Comparison of ENCODE assay signal across 10 mouse cellular contexts in genomic region chr2:165043090-165043636, GRCm38 (mm10). TPM values are rescaled to one million over a fixed set of nuclear protein-coding genes. Genes with fewer than 3 reads are reported as not detected.
DNase-seq lines count a peak whose midpoint lies in the region; ATAC-seq and TF ChIP-seq lines count a peak whose summit lies in the region.
"Had no signal": no experiment of that assay in that cellular context is flagged by ENCODE, and none has a peak within 500 bp of the region (broad histone marks: within the 10 kb centered on the region; RNA-seq: fewer than 3 reads in every experiment).

No protein-coding gene starts in this region.

- TF ChIP-seq POLR2A in heart, adult 2 months (IDR thresholded peaks at IDR 0.05; ENCODE audit: insufficient read depth, low read depth, low read length) = no peak

- no peaks in the 10 kb centered on the region for H3K9me3 ChIP-seq in heart, embryonic 13.5 days
- no peaks in the 10 kb centered on the region for H3K9me3 ChIP-seq in hindbrain, embryonic 15.5 days
- H3K9me3 ChIP-seq: limb, embryonic 15.5 days had no signal

- peak overlapping the region; percentile 37 for H3K4me2 ChIP-seq in heart, embryonic 13.5 days
- H3K4me2 ChIP-seq in hindbrain, embryonic 15.5 days = peak overlapping the region; percentile 48
- H3K4me2 ChIP-seq: limb, embryonic 15.5 days had no signal

- no peak overlapping the region for H3K27ac ChIP-seq in heart, embryonic 13.5 days (replicated peaks)
- no peak overlapping the region for H3K27ac ChIP-seq in heart, adult 2 months
- peak overlapping the region; percentile 76 for H3K27ac ChIP-seq in hindbrain, embryonic 15.5 days (replicated peaks)
- H3K27ac ChIP-seq: limb, embryonic 15.5 days had no signal

- no peak for TF ChIP-seq EP300 in heart, adult 2 months (IDR thresholded peaks at IDR 0.05; ENCODE audit: insufficient read depth, low read depth, low read length)

- H3K27me3 ChIP-seq in heart, embryonic 13.5 days (replicated peaks) = peaks cover 12% of the 10 kb centered on the region; the same call in 1 of the 2 replicates
- no peaks in the 10 kb centered on the region; the same call in none of the 2 replicates for H3K27me3 ChIP-seq in heart, adult 2 months (ENCODE audit: control insufficient read depth, insufficient read depth, low read length)
- no peaks in the 10 kb centered on the region for H3K27me3 ChIP-seq in hindbrain, embryonic 15.5 days

- intact Hi-C loops in heart, adult 2 months (cut with DNase I) = no loop called here

- H3K9ac ChIP-seq in heart, embryonic 13.5 days = no peak overlapping the region
- no peak overlapping the region for H3K9ac ChIP-seq in heart, adult 2 months (ENCODE audit: low read depth, low read length)
- H3K9ac ChIP-seq in hindbrain, embryonic 15.5 days = peak overlapping the region; percentile 11; the same call in 1 of the 2 replicates
- H3K9ac ChIP-seq: limb, embryonic 15.5 days had no signal

- ATAC-seq in heart, embryonic 13.5 days (ENCODE audit: extremely low read depth, insufficient number of reproducible peaks, low FRiP score, low TSS enrichment) = no peak
- ATAC-seq in hindbrain, embryonic 15.5 days (ENCODE audit: low FRiP score, low read depth) = peak; percentile 73

- no peaks in the 10 kb centered on the region for H3K79me2 ChIP-seq in heart, adult 2 months (replicated peaks; ENCODE audit: control insufficient read depth, insufficient read depth, low read length)

- no peak for DNase-seq in heart, adult 2 months
- DNase-seq in embryo, embryonic 10 days (ENCODE audit: low spot score) = peak; percentile 67
- DNase-seq in naive thymus-derived CD4-positive, alpha-beta T cell, adult 2 months (ENCODE audit: low read depth) = peak; percentile 31
- no peak for DNase-seq in urinary bladder, postnatal 4 days (ENCODE audit: low spot score in 2 of 2)
- no peak for DNase-seq in kidney, adult 9 months
- DNase-seq in adrenal gland, postnatal 36 days = no peak
- DNase-seq: cerebellum, postnatal 25 days had no signal

- WGBS in heart, embryonic 13.5 days = 30% methylated on average over 17 of the region's 17 CpGs
- 18% methylated on average over 17 of the region's 17 CpGs for WGBS in heart, adult 2 months
- WGBS in hindbrain, embryonic 15.5 days = 6% methylated on average over 17 of the region's 17 CpGs

- TF ChIP-seq CTCF in heart, adult 2 months (IDR thresholded peaks at IDR 0.05) = no peak

- 0 out of 2 replicates have a peak, but pooled peaks cover 4% of the 10 kb centered on the region for H3K4me1 ChIP-seq in heart, embryonic 13.5 days
- H3K4me1 ChIP-seq in heart, adult 2 months (ENCODE audit: control insufficient read depth, insufficient read depth, low read length) = no peaks in the 10 kb centered on the region
- peaks cover 12% of the 10 kb centered on the region for H3K4me1 ChIP-seq in hindbrain, embryonic 15.5 days (replicated peaks)
- H3K4me1 ChIP-seq: limb, embryonic 15.5 days had no signal

- H3K36me3 ChIP-seq in heart, embryonic 13.5 days = no peaks in the 10 kb centered on the region
- H3K36me3 ChIP-seq in heart, adult 2 months (ENCODE audit: control insufficient read depth, insufficient read depth, low read length) = no peaks in the 10 kb centered on the region
- no peaks in the 10 kb centered on the region for H3K36me3 ChIP-seq in hindbrain, embryonic 15.5 days
- H3K36me3 ChIP-seq: limb, embryonic 15.5 days had no signal

- H3K4me3 ChIP-seq in heart, embryonic 13.5 days = no peak overlapping the region
- no peak overlapping the region for H3K4me3 ChIP-seq in heart, adult 2 months
- H3K4me3 ChIP-seq in hindbrain, embryonic 15.5 days = peak overlapping the region; percentile 15
- H3K4me3 ChIP-seq: limb, embryonic 15.5 days had no signal

RNA-seq across cellular contexts. Expression of gene Ncoa5, which starts 8.5 kb away (rescaled TPM):
- 40.0 and 42.2 TPM in 2 replicates for polyA plus RNA-seq in heart, embryonic 13.5 days (2015; fragmentation: Nextera tagmentation; extraction: Ambion mirVana)
- total RNA-seq in heart, adult 2 months (2021) = 10 to 100 TPM; 18.6 to 20.6 TPM
- 16.4 and 21.2 TPM in 2 replicates for polyA plus RNA-seq in heart, adult 2 months (2012; rRNA removed)
- 95.1 and 99.3 TPM in 2 replicates for polyA plus RNA-seq in hindbrain, embryonic 15.5 days (2015; fragmentation: Nextera tagmentation; extraction: Ambion mirVana)
- 10 to 100 TPM; 28.9 to 36.0 TPM for total RNA-seq in adrenal gland, postnatal 36 days (2021)

RNA-seq across cellular contexts. Expression of gene Cd40, which starts 12.3 kb away (rescaled TPM):
- 7.6 and 8.5 TPM in 2 replicates for polyA plus RNA-seq in heart, embryonic 13.5 days (2015; fragmentation: Nextera tagmentation; extraction: Ambion mirVana)
- total RNA-seq in heart, adult 2 months (2021) = 1 to 10 TPM; 2.0 to 2.2 TPM
- polyA plus RNA-seq in heart, adult 2 months (2012; rRNA removed) = 4.6 and 7.1 TPM in 2 replicates
- polyA plus RNA-seq in hindbrain, embryonic 15.5 days (2015; fragmentation: Nextera tagmentation; extraction: Ambion mirVana) = 5.6 and 6.9 TPM in 2 replicates
- 1 to 10 TPM; 1.7 TPM for total RNA-seq in adrenal gland, postnatal 36 days (2021)

RNA-seq across cellular contexts. Expression of gene 1700025C18Rik, which starts 47.4 kb away (rescaled TPM):
- not detected in 2 replicates for polyA plus RNA-seq in heart, embryonic 13.5 days (2015; fragmentation: Nextera tagmentation; extraction: Ambion mirVana)
- total RNA-seq in heart, adult 2 months (2021) = not detected
- polyA plus RNA-seq in heart, adult 2 months (2012; rRNA removed) = not detected in 2 replicates
- polyA plus RNA-seq in hindbrain, embryonic 15.5 days (2015; fragmentation: Nextera tagmentation; extraction: Ambion mirVana) = not detected in 2 replicates
- not detected for total RNA-seq in adrenal gland, postnatal 36 days (2021)
- polyA plus RNA-seq: limb, embryonic 15.5 days had no signal

Comparison
In these comparisons a context has a peak if more than half of its experiments do, and no peak if none do; other contexts are left out.
1. DNase-seq: peak in embryo, embryonic 10 days (single experiment) and naive thymus-derived CD4-positive, alpha-beta T cell, adult 2 months (single experiment); none in heart, adult 2 months (0 of 2), urinary bladder, postnatal 4 days (0 of 2), kidney, adult 9 months (single experiment) and adrenal gland, postnatal 36 days (0 of 2).